Mouse (Mus musculus) hindbrain, embryonic 10.5 days (tissue): ENCODE measurements around the gene Ttc29. TPM values are rescaled to one million over a fixed set of nuclear protein-coding genes. Genes with fewer than 3 reads are reported as not detected.
A peak's percentile ranks its signal among the peaks of the same experiment; 100 is the strongest.

ENCODE experiments used
- DNase-seq: peaks from one replicate; pipeline ENCODE4 v3.0.0-alpha.2; 2017; ENCODE audit warnings: low spot score
- H3K27ac ChIP-seq: fragments of 300-500 bp; sonication (generic); 2 replicates; pipeline ENCODE4 v1.5.1; 2016; ENCODE audit warnings: mild to moderate bottlenecking, moderate library complexity
- H3K27me3 ChIP-seq: fragments of 300-500 bp; sonication (generic); 2 replicates; pipeline ENCODE4 v1.6.1; 2016; ENCODE audit warnings: mild to moderate bottlenecking; ENCODE audit not compliant: poor library complexity, insufficient read depth, severe bottlenecking
- H3K36me3 ChIP-seq: fragments of 300-500 bp; sonication (generic); 2 replicates; pipeline ENCODE4 v1.6.1; 2016; ENCODE audit warnings: mild to moderate bottlenecking, moderate library complexity
- H3K4me1 ChIP-seq: fragments of 300-500 bp; sonication (generic); replicated peaks from 2 replicates; pipeline ENCODE4 v1.6.1; 2016; ENCODE audit warnings: mild to moderate bottlenecking
- H3K4me3 ChIP-seq: fragments of 300-500 bp; sonication (generic); 2 replicates; pipeline ENCODE4 v1.5.1; 2016; ENCODE audit warnings: mild to moderate bottlenecking, moderate library complexity
- H3K9me3 ChIP-seq: fragments of 300-500 bp; sonication (generic); 2 replicates; pipeline ENCODE4 v1.6.1; 2016; ENCODE audit warnings: mild to moderate bottlenecking, moderate library complexity
- WGBS: fragments of 180-500 bp; shearing (Covaris S2); methylation state at CpG from one replicate; pipeline ENCODE4 v1.1.7; 2016; 5-methylcytosine and 5-hydroxymethylcytosine counted together
- polyA plus RNA-seq: library from polyadenylated mRNA; unstranded; fragments of >200 nt; fragmentation: Nextera tagmentation; extraction: Ambion mirVana; gene quantifications from 2 replicates; pipeline ENCODE4 v1.2.1, GENCODE M21; 2016

Ttc29 gene
- polyA plus RNA-seq, 1 experiment from 2014 or later: 1.1 TPM

- 79% methylated on average over 4 of the region's 4 CpGs for WGBS
- DNase-seq: no peak
- H3K9me3 ChIP-seq: no peaks in the 10 kb centered on the region
Observed at GRCm38 (mm10) chr8:78285366-78285765, 72.3 kb downstream of the Ttc29 start.

GRCm38 (mm10) chr8:78289374-78289971 lies 76.4 kb downstream of the Ttc29 start:
- no peak for DNase-seq
- H3K36me3 ChIP-seq: no peaks in the 10 kb centered on the region
- H3K27me3 ChIP-seq: no peaks in the 10 kb centered on the region
- H3K9me3 ChIP-seq: no peaks in the 10 kb centered on the region
- no peak overlapping the region for H3K27ac ChIP-seq
- H3K4me1 ChIP-seq: no peaks in the 10 kb centered on the region
- 80% methylated on average over 10 of the region's 10 CpGs for WGBS
- no peak overlapping the region for H3K4me3 ChIP-seq

More at GRCm38 (mm10) chr8:78285366-78285765, 72.3 kb downstream of the Ttc29 start:
- Histone ChIP-seq H3K4me3 (no peak overlapping the region), H3K27me3 (no peaks in the 10 kb centered on the region), H3K4me1 (no peaks in the 10 kb centered on the region), H3K36me3 (no peaks in the 10 kb centered on the region), H3K27ac (no peak overlapping the region)

GRCm38 (mm10) chr8:78290274-78290673 lies 77.2 kb downstream of the Ttc29 start:
- no peak overlapping the region for H3K27ac ChIP-seq
- H3K9me3 ChIP-seq: no peaks in the 10 kb centered on the region
- no peaks in the 10 kb centered on the region for H3K27me3 ChIP-seq
- WGBS: 59% methylated on average over 7 of the region's 7 CpGs
- no peak for DNase-seq
- H3K4me3 ChIP-seq: no peak overlapping the region
- peaks cover under 1% of the 10 kb centered on the region; the same call in 1 of the 2 replicates for H3K4me1 ChIP-seq
- H3K36me3 ChIP-seq: no peaks in the 10 kb centered on the region

GRCm38 (mm10) chr8:78295494-78295893 lies 82.4 kb downstream of the Ttc29 start:
- Histone ChIP-seq H3K4me1 (peaks cover 4% of the 10 kb centered on the region; the same call in 1 of the 2 replicates), H3K9me3 (no peaks in the 10 kb centered on the region), H3K27ac (no peak overlapping the region), H3K4me3 (no peak overlapping the region), H3K27me3 (no peaks in the 10 kb centered on the region), H3K36me3 (no peaks in the 10 kb centered on the region)
- 57% methylated on average over 5 of the region's 5 CpGs for WGBS
- DNase-seq: no peak

GRCm38 (mm10) chr8:78303579-78303978 lies 90.5 kb downstream of the Ttc29 start:
- Histone ChIP-seq H3K36me3 (no peaks in the 10 kb centered on the region), H3K27ac (0 out of 2 replicates have a peak overlapping the region, but pooled peaks have one; percentile 40), H3K4me1 (peaks cover 17% of the 10 kb centered on the region), H3K27me3 (no peaks in the 10 kb centered on the region), H3K9me3 (no peaks in the 10 kb centered on the region), H3K4me3 (no peak overlapping the region)
- DNase-seq: no peak
- WGBS: 17% methylated on average over 7 of the region's 7 CpGs

- Histone ChIP-seq H3K36me3 (no peaks in the 10 kb centered on the region), H3K27me3 (no peaks in the 10 kb centered on the region), H3K27ac (no peak overlapping the region), H3K4me3 (no peak overlapping the region), H3K4me1 (peaks cover 17% of the 10 kb centered on the region), H3K9me3 (no peaks in the 10 kb centered on the region)
- no peak for DNase-seq
- WGBS: 66% methylated on average over 10 of the region's 10 CpGs
Observed at GRCm38 (mm10) chr8:78306604-78307003, 93.5 kb downstream of the Ttc29 start.

GRCm38 (mm10) chr8:78307131-78307530 lies 94.0 kb downstream of the Ttc29 start:
- H3K4me3 ChIP-seq: no peak overlapping the region
- H3K9me3 ChIP-seq: no peaks in the 10 kb centered on the region
- H3K27ac ChIP-seq: no peak overlapping the region
- H3K27me3 ChIP-seq: no peaks in the 10 kb centered on the region
- no peaks in the 10 kb centered on the region for H3K36me3 ChIP-seq
- WGBS: 61% methylated on average over 4 of the region's 4 CpGs
- H3K4me1 ChIP-seq: peaks cover 17% of the 10 kb centered on the region
- DNase-seq: no peak

GRCm38 (mm10) chr8:78309539-78309938 lies 96.4 kb downstream of the Ttc29 start:
- Histone ChIP-seq H3K4me1 (peaks cover 6% of the 10 kb centered on the region), H3K4me3 (no peak overlapping the region), H3K9me3 (no peaks in the 10 kb centered on the region), H3K27ac (no peak overlapping the region), H3K27me3 (no peaks in the 10 kb centered on the region), H3K36me3 (no peaks in the 10 kb centered on the region)
- no peak for DNase-seq
- WGBS: 76% methylated on average over 6 of the region's 6 CpGs

- H3K36me3 ChIP-seq: no peaks in the 10 kb centered on the region
- DNase-seq: no peak
- no peak overlapping the region for H3K27ac ChIP-seq
- peaks cover 4% of the 10 kb centered on the region; the same call in 1 of the 2 replicates for H3K4me1 ChIP-seq
- no peak overlapping the region for H3K4me3 ChIP-seq
- H3K27me3 ChIP-seq: no peaks in the 10 kb centered on the region
- WGBS: 55% methylated on average over 9 of the region's 9 CpGs
- H3K9me3 ChIP-seq: no peaks in the 10 kb centered on the region
Observed at GRCm38 (mm10) chr8:78315576-78315975, 102.5 kb downstream of the Ttc29 start.

- no peaks in the 10 kb centered on the region for H3K9me3 ChIP-seq
Observed at GRCm38 (mm10) chr8:78317666-78318065, 104.6 kb downstream of the Ttc29 start.

GRCm38 (mm10) chr8:78323391-78323790 lies 110.3 kb downstream of the Ttc29 start:
- DNase-seq: no peak
- Histone ChIP-seq H3K27me3 (no peaks in the 10 kb centered on the region), H3K9me3 (no peaks in the 10 kb centered on the region), H3K4me3 (no peak overlapping the region), H3K27ac (no peak overlapping the region), H3K36me3 (no peaks in the 10 kb centered on the region), H3K4me1 (no peaks in the 10 kb centered on the region)
- WGBS: 88% methylated on average over 3 of the region's 3 CpGs

More at GRCm38 (mm10) chr8:78317666-78318065, 104.6 kb downstream of the Ttc29 start:
- H3K27ac ChIP-seq: no peak overlapping the region
- no peaks in the 10 kb centered on the region for H3K27me3 ChIP-seq
- H3K36me3 ChIP-seq: no peaks in the 10 kb centered on the region
- DNase-seq: no peak
- H3K4me1 ChIP-seq: peaks cover 4% of the 10 kb centered on the region; the same call in 1 of the 2 replicates
- 87% methylated on average over 2 of the region's 2 CpGs for WGBS
- H3K4me3 ChIP-seq: no peak overlapping the region

GRCm38 (mm10) chr8:78340689-78341529 lies 127.8 kb downstream of the Ttc29 start:
- H3K4me1 ChIP-seq: peaks cover 14% of the 10 kb centered on the region
- no peaks in the 10 kb centered on the region for H3K36me3 ChIP-seq
- H3K27me3 ChIP-seq: no peaks in the 10 kb centered on the region
- no peak for DNase-seq
- H3K4me3 ChIP-seq: no peak overlapping the region
- 64% methylated on average over 11 of the region's 11 CpGs for WGBS
- H3K9me3 ChIP-seq: no peaks in the 10 kb centered on the region
- 0 out of 2 replicates have a peak overlapping the region, but pooled peaks have one; percentile 43 for H3K27ac ChIP-seq

GRCm38 (mm10) chr8:78342151-78342550 lies 129.1 kb downstream of the Ttc29 start:
- DNase-seq: no peak
- H3K4me3 ChIP-seq: no peak overlapping the region
- no peaks in the 10 kb centered on the region for H3K9me3 ChIP-seq
- H3K4me1 ChIP-seq: peaks cover 20% of the 10 kb centered on the region
- H3K27me3 ChIP-seq: no peaks in the 10 kb centered on the region
- WGBS: 89% methylated on average over 4 of the region's 4 CpGs
- no peak overlapping the region for H3K27ac ChIP-seq
- H3K36me3 ChIP-seq: no peaks in the 10 kb centered on the region
